Mouse (Mus musculus): Measurements from ENCODE around the gene Arntl2.

GRCm38 (mm10) chr6:146831320-146831719 lies 35.5 kb downstream of the Arntl2 start:
- TF ChIP-seq CTCF (IDR thresholded peaks at IDR 0.05; ENCODE audit: extremely low read depth, insufficient read depth, insufficient read length, insufficient replicate concordance), result no peak
- TF ChIP-seq POLR2A (IDR thresholded peaks at IDR 0.05; ENCODE audit: low read depth, low read length), result no peak
